Mouse (Mus musculus): ENCODE data around the gene Gm37240.

DNA sequence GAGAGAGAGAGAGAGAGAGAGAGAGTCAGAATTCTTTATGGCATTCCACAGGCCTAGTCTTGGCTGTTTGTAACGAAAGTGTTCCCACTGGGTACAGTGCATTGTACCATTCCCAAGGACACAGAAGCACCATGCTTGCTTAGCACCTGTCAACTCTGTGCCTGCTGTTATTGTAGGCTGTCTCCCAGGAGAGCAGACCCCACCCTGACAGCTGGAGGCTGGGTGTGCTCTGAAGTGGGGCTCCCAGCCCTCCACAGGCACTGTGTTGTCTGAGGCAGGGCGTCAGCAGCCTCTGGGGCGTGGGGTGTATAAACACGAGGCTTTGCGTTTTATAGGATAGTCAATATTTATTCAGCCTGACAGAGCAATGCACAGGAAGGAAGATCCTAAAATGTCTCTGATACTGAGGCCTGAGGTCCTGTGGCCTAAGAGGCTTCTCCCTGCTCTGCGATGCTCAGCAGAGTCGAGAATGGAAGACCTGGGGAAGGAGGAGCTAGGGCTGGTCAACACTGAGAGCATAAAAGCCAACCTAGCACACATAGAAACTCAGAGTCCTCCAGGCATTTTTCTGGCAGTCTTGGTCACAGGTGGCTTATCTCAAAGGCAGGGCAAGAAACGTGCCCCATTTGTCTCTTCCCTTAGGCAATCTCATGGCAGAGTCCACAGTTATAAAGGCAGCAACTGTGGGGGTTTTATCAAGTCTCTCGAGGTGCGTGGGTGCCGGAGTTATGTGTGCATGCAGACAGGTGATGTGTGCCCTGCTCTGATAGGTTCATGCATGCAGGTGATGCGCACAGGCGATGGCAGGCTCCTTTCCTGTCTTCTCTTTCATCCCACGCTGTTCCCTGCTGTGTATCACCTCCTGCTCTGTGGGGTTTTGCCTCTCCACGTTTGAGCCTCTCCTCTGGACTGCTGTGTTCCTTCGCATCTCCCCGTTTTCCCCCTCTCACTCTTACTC, 677.2 kb downstream of the Gm37240 start:
- TF ChIP-seq CTCF (IDR thresholded peaks at IDR 0.05; ENCODE audit: insufficient read depth, low read depth, low read length) (no peak), POLR2A (IDR thresholded peaks at IDR 0.05; ENCODE audit: insufficient read depth, low read depth, low read length) (no peak)

All from olfactory bulb, adult 2 months (tissue).